ENCODE assay signal across 26 mouse cellular contexts in the genomic region with DNA sequence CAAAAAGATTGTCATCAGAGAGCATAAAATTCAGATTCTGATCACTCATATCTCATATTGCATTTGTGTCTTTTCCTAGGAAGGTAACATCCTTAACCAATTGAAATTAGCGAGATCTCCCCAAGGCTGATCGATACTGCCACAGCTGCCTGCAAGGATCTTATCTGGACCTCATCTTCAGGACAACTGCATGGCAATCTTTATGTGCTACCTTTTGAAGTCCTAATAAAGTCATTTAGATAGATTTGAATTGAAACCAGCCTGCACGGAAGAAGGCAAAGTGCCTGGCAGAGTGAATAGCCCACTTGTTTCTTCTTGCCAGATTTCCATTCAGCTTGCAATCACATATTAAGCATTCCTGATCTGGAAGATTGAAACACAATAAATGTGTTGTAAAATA.
"Had no signal": no experiment of that assay in that cellular context is flagged by ENCODE, and none has a peak within 500 bp of the region (broad histone marks: within the 10 kb centered on the region; RNA-seq: fewer than 3 reads in every experiment).

No protein-coding gene starts in this region.

- DNase-seq: kidney, adult 2 months; kidney, postnatal 25 days; layer of hippocampus, adult 9-11 months; liver; lung, adult 18-20 months; lung, postnatal 10 days; lung, postnatal 36 days; right cerebral cortex, adult 18-20 months; right cerebral cortex, postnatal 14 days; spleen, adult 18-20 months; thymus, adult 2 months; thymus, postnatal 14 days; thymus, postnatal 4 days had no signal

- H3K9ac ChIP-seq: limb, embryonic 13.5 days; liver, embryonic 12.5 days; liver, embryonic 15.5 days; lung, embryonic 15.5 days; midbrain, embryonic 12.5 days; midbrain, embryonic 15.5 days; neural tube, embryonic 12.5 days; neural tube, embryonic 15.5 days; stomach, embryonic 15.5 days had no signal

- H3K4me2 ChIP-seq: limb, embryonic 13.5 days; liver, embryonic 12.5 days; liver, embryonic 15.5 days; lung, embryonic 15.5 days; midbrain, embryonic 12.5 days; midbrain, embryonic 15.5 days; neural tube, embryonic 12.5 days; neural tube, embryonic 15.5 days; stomach, embryonic 15.5 days had no signal

- H3K4me3 ChIP-seq: layer of hippocampus, adult 2 months; limb, embryonic 10.5 days; limb, embryonic 13.5 days; liver, embryonic 12.5 days; liver, embryonic 15.5 days; lung, embryonic 15.5 days; megakaryocyte, embryonic 14.5 days; midbrain, embryonic 12.5 days; midbrain, embryonic 15.5 days; neural tube, embryonic 12.5 days; neural tube, embryonic 15.5 days; stomach, embryonic 15.5 days had no signal

- H3K27me3 ChIP-seq: limb, embryonic 13.5 days; liver, embryonic 12.5 days; liver, embryonic 15.5 days; lung, embryonic 15.5 days; megakaryocyte, embryonic 14.5 days; midbrain, embryonic 12.5 days; midbrain, embryonic 15.5 days; neural tube, embryonic 12.5 days; neural tube, embryonic 15.5 days; stomach, embryonic 15.5 days had no signal

- H3K9me3 ChIP-seq: limb, embryonic 10.5 days; limb, embryonic 13.5 days; liver, embryonic 12.5 days; liver, embryonic 15.5 days; lung, embryonic 15.5 days; megakaryocyte, embryonic 14.5 days; midbrain, embryonic 12.5 days; midbrain, embryonic 15.5 days; neural tube, embryonic 12.5 days; neural tube, embryonic 15.5 days; stomach, embryonic 15.5 days had no signal

- H3K36me3 ChIP-seq: limb, embryonic 10.5 days; limb, embryonic 13.5 days; liver, embryonic 12.5 days; liver, embryonic 15.5 days; lung, embryonic 15.5 days; midbrain, embryonic 12.5 days; midbrain, embryonic 15.5 days; neural tube, embryonic 12.5 days; neural tube, embryonic 15.5 days; stomach, embryonic 15.5 days had no signal

- H3K27ac ChIP-seq: kidney, postnatal 0 days; layer of hippocampus, adult 2 months; limb, embryonic 10.5 days; limb, embryonic 13.5 days; liver, embryonic 12.5 days; liver, embryonic 15.5 days; lung, embryonic 15.5 days; midbrain, embryonic 12.5 days; midbrain, embryonic 15.5 days; neural tube, embryonic 12.5 days; neural tube, embryonic 15.5 days; stomach, embryonic 15.5 days had no signal

- H3K4me1 ChIP-seq: limb, embryonic 10.5 days; limb, embryonic 13.5 days; liver, embryonic 12.5 days; liver, embryonic 15.5 days; lung, embryonic 15.5 days; megakaryocyte, embryonic 14.5 days; midbrain, embryonic 12.5 days; midbrain, embryonic 15.5 days; neural tube, embryonic 12.5 days; neural tube, embryonic 15.5 days; stomach, embryonic 15.5 days had no signal

- ATAC-seq: liver, embryonic 12.5 days; midbrain, embryonic 15.5 days had no signal
